Mouse (Mus musculus) left cerebral cortex, adult 8-10 months (tissue): ENCODE measurements around the gene Ucp2. TPM values are rescaled to one million over a fixed set of nuclear protein-coding genes. Genes with fewer than 3 reads are reported as not detected.

Experiments used
- DNase-seq, 2 experiments: peaks; one replicate each; pipeline ENCODE4 v3.0.0; 2022; ENCODE audit warnings: low spot score in 2 of 2
- total RNA-seq, 4 experiments: library from RNA; stranded (reverse); gene quantifications; 2 replicates each; pipeline ENCODE4 v1.2.4; 2022

Gene Ucp2
- total RNA-seq, 4 experiments from 2014 or later, result 63.3 to 124 (median 79.8) TPM

GRCm38 (mm10) chr7:100501844-100502373 lies 8.8 kb downstream of the Ucp2 start:
- DNase-seq, result no peak

- DNase-seq, result no peak
Observed at GRCm38 (mm10) chr7:100502374-100502922, 9.3 kb downstream of the Ucp2 start.

GRCm38 (mm10) chr7:100503076-100503475 lies 9.9 kb downstream of the Ucp2 start:
- DNase-seq, result no peak

- DNase-seq, result no peak
Observed at GRCm38 (mm10) chr7:100504740-100505487, 11.8 kb downstream of the Ucp2 start.

- DNase-seq, result no peak
Observed at GRCm38 (mm10) chr7:100506494-100506893, 13.4 kb downstream of the Ucp2 start.

- DNase-seq, result no peak
Observed at GRCm38 (mm10) chr7:100508670-100509069, 15.5 kb downstream of the Ucp2 start.

GRCm38 (mm10) chr7:100511602-100512001 lies 18.5 kb downstream of the Ucp2 start:
- no peak for DNase-seq

GRCm38 (mm10) chr7:100514573-100514972 lies 21.4 kb downstream of the Ucp2 start, which contains the start of gene Dnajb13:
Gene Dnajb13, minus strand, starts transcription at chr7:100514960.
- DNase-seq, result no peak

- no peak for DNase-seq
Observed at GRCm38 (mm10) chr7:100520204-100520603, 27.1 kb downstream of the Ucp2 start.

- DNase-seq, result peak in 1 of 2 experiments; percentile 61
Observed at GRCm38 (mm10) chr7:100520663-100521285, 27.6 kb downstream of the Ucp2 start.

- no peak for DNase-seq
Observed at GRCm38 (mm10) chr7:100522222-100522621, 29.1 kb downstream of the Ucp2 start.

- no peak for DNase-seq
Observed at GRCm38 (mm10) chr7:100524669-100525068, 31.5 kb downstream of the Ucp2 start.

GRCm38 (mm10) chr7:100530766-100531165 lies 37.6 kb downstream of the Ucp2 start:
- DNase-seq, result no peak

GRCm38 (mm10) chr7:100533503-100533902 lies 40.4 kb downstream of the Ucp2 start:
- no peak for DNase-seq

- DNase-seq, result no peak
Observed at GRCm38 (mm10) chr7:100534216-100534615, 41.1 kb downstream of the Ucp2 start.

GRCm38 (mm10) chr7:100535831-100536230 lies 42.7 kb downstream of the Ucp2 start:
- no peak for DNase-seq

GRCm38 (mm10) chr7:100536804-100537518 lies 43.8 kb downstream of the Ucp2 start, which contains the start of gene Coa4:
Gene Coa4, plus strand, starts transcription at chr7:100537071.
- peak; percentile 74 to 90 for DNase-seq

- no peak for DNase-seq
Observed at GRCm38 (mm10) chr7:100537519-100537902, 44.4 kb downstream of the Ucp2 start.

GRCm38 (mm10) chr7:100539516-100539915 lies 46.4 kb downstream of the Ucp2 start:
- DNase-seq, result no peak

- no peak for DNase-seq
Observed at GRCm38 (mm10) chr7:100544437-100544836, 51.3 kb downstream of the Ucp2 start.

GRCm38 (mm10) chr7:100547631-100548030 lies 54.5 kb downstream of the Ucp2 start:
- DNase-seq, result no peak

GRCm38 (mm10) chr7:100549796-100550195 lies 56.7 kb downstream of the Ucp2 start:
- DNase-seq, result no peak
